Mouse (Mus musculus) induced T-regulatory cell, adult 2 months (primary cell): ENCODE measurements around the gene Gm43191.
A peak's percentile ranks its signal among the peaks of the same experiment; 100 is the strongest.
"Not testable (repeated sequence)": the region's sequence is repeated elsewhere in the genome, so short reads cannot be mapped to it uniquely, and the experiment has no call there.

Experiments
- DNase-seq: peaks from one replicate; pipeline ENCODE4 v3.0.0-alpha.2; 2012; ENCODE audit warnings: low read depth

Gm43191 gene

GRCm38 (mm10) chr3:116661870-116662414 is 19.1 kb downstream of the Gm43191 start:
- DNase-seq = no peak

- peak; percentile 69 for DNase-seq
These were observed 19.7 kb downstream of the Gm43191 start for GRCm38 (mm10) chr3:116661288-116661869.

- DNase-seq = peak; percentile 65
These were observed 21.1 kb downstream of the Gm43191 start for GRCm38 (mm10) chr3:116659856-116660430.

- DNase-seq = peak; percentile 81
These were observed 22.0 kb downstream of the Gm43191 start for GRCm38 (mm10) chr3:116658928-116659565.

GRCm38 (mm10) chr3:116656184-116656965 is 24.7 kb downstream of the Gm43191 start:
- peak; percentile 65 for DNase-seq

GRCm38 (mm10) chr3:116654051-116654450 is 27.0 kb downstream of the Gm43191 start:
- DNase-seq = not testable (repeated sequence)

- no peak for DNase-seq
These were observed 27.6 kb downstream of the Gm43191 start for GRCm38 (mm10) chr3:116653278-116653945.

GRCm38 (mm10) chr3:116652033-116652446 is 29.0 kb downstream of the Gm43191 start:
- DNase-seq = peak; percentile 26

GRCm38 (mm10) chr3:116650698-116651097 is 30.4 kb downstream of the Gm43191 start:
- no peak for DNase-seq

- no peak for DNase-seq
These were observed 32.3 kb downstream of the Gm43191 start for GRCm38 (mm10) chr3:116648805-116649204.

- DNase-seq = no peak
These were observed 34.7 kb downstream of the Gm43191 start for GRCm38 (mm10) chr3:116646387-116646786.

- DNase-seq = no peak
These were observed 38.7 kb downstream of the Gm43191 start for GRCm38 (mm10) chr3:116642373-116642772.

GRCm38 (mm10) chr3:116641811-116642371 is 39.2 kb downstream of the Gm43191 start:
- no peak for DNase-seq

- peak; percentile 44 for DNase-seq
These were observed 41.0 kb downstream of the Gm43191 start for GRCm38 (mm10) chr3:116640024-116640423.

GRCm38 (mm10) chr3:116638572-116638971 is 42.5 kb downstream of the Gm43191 start:
- DNase-seq = no peak

GRCm38 (mm10) chr3:116637693-116638476 is 43.2 kb downstream of the Gm43191 start:
- no peak for DNase-seq

- no peak for DNase-seq
These were observed 45.3 kb downstream of the Gm43191 start for GRCm38 (mm10) chr3:116635799-116636198.

GRCm38 (mm10) chr3:116634853-116635252 is 46.2 kb downstream of the Gm43191 start:
- DNase-seq = no peak

- no peak for DNase-seq
These were observed 47.0 kb downstream of the Gm43191 start for GRCm38 (mm10) chr3:116634091-116634490.

- no peak for DNase-seq
These were observed 48.1 kb downstream of the Gm43191 start for GRCm38 (mm10) chr3:116632971-116633370.

GRCm38 (mm10) chr3:116631459-116631858 is 49.6 kb downstream of the Gm43191 start:
- DNase-seq = no peak
